Mouse (Mus musculus): ENCODE measurements around the gene Rap2a. TPM values are rescaled to one million over a fixed set of nuclear protein-coding genes. Genes with fewer than 3 reads are reported as not detected.

The Rap2a gene
- polyA plus RNA-seq, 1 experiment from 2014 or later: 5.5 TPM

- no peak overlapping the region for H3K4me2 ChIP-seq (ENCODE audit: low read depth, low read length)
- peaks cover 7% of the 10 kb centered on the region; the same call in 1 of the 2 replicates for H3K4me1 ChIP-seq (ENCODE audit: control insufficient read depth, insufficient read depth, low read length)
- no peak for ATAC-seq
- no peak overlapping the region for H3K27ac ChIP-seq (ENCODE audit: low read length)
- 90% methylated on average over 5 of the region's 5 CpGs for WGBS
- H3K27me3 ChIP-seq (replicated peaks; ENCODE audit: control insufficient read depth, insufficient read depth, low read length): no peaks in the 10 kb centered on the region
- H3K9ac ChIP-seq (ENCODE audit: low read depth, low read length): no peak overlapping the region
- no peaks in the 10 kb centered on the region for H3K9me3 ChIP-seq (ENCODE audit: control insufficient read depth, low read length)
- no peaks in the 10 kb centered on the region for H3K36me3 ChIP-seq (ENCODE audit: control insufficient read depth, insufficient read depth, low read length)
- no peak overlapping the region for H3K4me3 ChIP-seq (ENCODE audit: low read length)
Measured at GRCm38 (mm10) chr14:120484561-120484960, 6.3 kb downstream of the Rap2a start.

GRCm38 (mm10) chr14:120496284-120496683, 18.0 kb downstream of the Rap2a start:
- no peaks in the 10 kb centered on the region for H3K9me3 ChIP-seq (ENCODE audit: control insufficient read depth, low read length)
- H3K9ac ChIP-seq (ENCODE audit: low read depth, low read length): no peak overlapping the region
- H3K27ac ChIP-seq (ENCODE audit: low read length): no peak overlapping the region
- peaks cover 11% of the 10 kb centered on the region; the same call in 1 of the 2 replicates for H3K4me1 ChIP-seq (ENCODE audit: control insufficient read depth, insufficient read depth, low read length)
- no peaks in the 10 kb centered on the region for H3K36me3 ChIP-seq (ENCODE audit: control insufficient read depth, insufficient read depth, low read length)
- peak; percentile 50 for ATAC-seq
- H3K4me3 ChIP-seq (ENCODE audit: low read length): no peak overlapping the region
- H3K4me2 ChIP-seq (ENCODE audit: low read depth, low read length): no peak overlapping the region
- 34% methylated on average over 5 of the region's 5 CpGs for WGBS
- no peaks in the 10 kb centered on the region for H3K27me3 ChIP-seq (replicated peaks; ENCODE audit: control insufficient read depth, insufficient read depth, low read length)

GRCm38 (mm10) chr14:120496827-120497226, 18.6 kb downstream of the Rap2a start:
- Histone ChIP-seq H3K4me3 (ENCODE audit: low read length) (no peak overlapping the region), H3K4me2 (ENCODE audit: low read depth, low read length) (no peak overlapping the region), H3K27ac (ENCODE audit: low read length) (no peak overlapping the region), H3K9ac (ENCODE audit: low read depth, low read length) (no peak overlapping the region), H3K27me3 (replicated peaks; ENCODE audit: control insufficient read depth, insufficient read depth, low read length) (no peaks in the 10 kb centered on the region), H3K9me3 (ENCODE audit: control insufficient read depth, low read length) (no peaks in the 10 kb centered on the region), H3K36me3 (ENCODE audit: control insufficient read depth, insufficient read depth, low read length) (no peaks in the 10 kb centered on the region), H3K4me1 (ENCODE audit: control insufficient read depth, insufficient read depth, low read length) (peaks cover 11% of the 10 kb centered on the region; the same call in 1 of the 2 replicates)
- no peak for ATAC-seq
- WGBS: 73% methylated on average over 5 of the region's 5 CpGs

GRCm38 (mm10) chr14:120499096-120499495, 20.9 kb downstream of the Rap2a start:
- Histone ChIP-seq H3K27me3 (replicated peaks; ENCODE audit: control insufficient read depth, insufficient read depth, low read length) (no peaks in the 10 kb centered on the region), H3K4me2 (ENCODE audit: low read depth, low read length) (no peak overlapping the region), H3K4me1 (ENCODE audit: control insufficient read depth, insufficient read depth, low read length) (peaks cover 11% of the 10 kb centered on the region; the same call in 1 of the 2 replicates), H3K36me3 (ENCODE audit: control insufficient read depth, insufficient read depth, low read length) (0 out of 2 replicates have a peak, but pooled peaks cover 6% of the 10 kb centered on the region), H3K4me3 (ENCODE audit: low read length) (no peak overlapping the region), H3K27ac (ENCODE audit: low read length) (no peak overlapping the region), H3K9ac (ENCODE audit: low read depth, low read length) (no peak overlapping the region), H3K9me3 (ENCODE audit: control insufficient read depth, low read length) (no peaks in the 10 kb centered on the region)
- 90% methylated on average over 10 of the region's 10 CpGs for WGBS
- ATAC-seq: no peak

- Histone ChIP-seq H3K36me3 (ENCODE audit: control insufficient read depth, insufficient read depth, low read length) (0 out of 2 replicates have a peak, but pooled peaks cover 6% of the 10 kb centered on the region), H3K4me1 (ENCODE audit: control insufficient read depth, insufficient read depth, low read length) (peaks cover 11% of the 10 kb centered on the region; the same call in 1 of the 2 replicates), H3K9ac (ENCODE audit: low read depth, low read length) (no peak overlapping the region), H3K27me3 (replicated peaks; ENCODE audit: control insufficient read depth, insufficient read depth, low read length) (no peaks in the 10 kb centered on the region), H3K27ac (ENCODE audit: low read length) (no peak overlapping the region), H3K4me3 (ENCODE audit: low read length) (no peak overlapping the region), H3K9me3 (ENCODE audit: control insufficient read depth, low read length) (no peaks in the 10 kb centered on the region), H3K4me2 (ENCODE audit: low read depth, low read length) (no peak overlapping the region)
- no peak for ATAC-seq
- 83% methylated on average over 6 of the region's 6 CpGs for WGBS
Measured at GRCm38 (mm10) chr14:120499601-120500000, 21.4 kb downstream of the Rap2a start.

- no peak overlapping the region for H3K4me2 ChIP-seq (ENCODE audit: low read depth, low read length)
- WGBS: 83% methylated on average over 12 of the region's 12 CpGs
- no peak overlapping the region for H3K4me3 ChIP-seq (ENCODE audit: low read length)
- no peaks in the 10 kb centered on the region for H3K27me3 ChIP-seq (replicated peaks; ENCODE audit: control insufficient read depth, insufficient read depth, low read length)
- ATAC-seq: no peak
- 0 out of 2 replicates have a peak, but pooled peaks cover 6% of the 10 kb centered on the region for H3K36me3 ChIP-seq (ENCODE audit: control insufficient read depth, insufficient read depth, low read length)
- no peak overlapping the region for H3K27ac ChIP-seq (ENCODE audit: low read length)
- H3K9me3 ChIP-seq (ENCODE audit: control insufficient read depth, low read length): no peaks in the 10 kb centered on the region
- peaks cover 11% of the 10 kb centered on the region; the same call in 1 of the 2 replicates for H3K4me1 ChIP-seq (ENCODE audit: control insufficient read depth, insufficient read depth, low read length)
- no peak overlapping the region for H3K9ac ChIP-seq (ENCODE audit: low read depth, low read length)
Measured at GRCm38 (mm10) chr14:120500021-120500560, 21.8 kb downstream of the Rap2a start.

- H3K9ac ChIP-seq (ENCODE audit: low read depth, low read length): no peak overlapping the region
- H3K27me3 ChIP-seq (replicated peaks; ENCODE audit: control insufficient read depth, insufficient read depth, low read length): no peaks in the 10 kb centered on the region
- no peak for ATAC-seq
- 90% methylated on average over 5 of the region's 5 CpGs for WGBS
- no peaks in the 10 kb centered on the region for H3K9me3 ChIP-seq (ENCODE audit: control insufficient read depth, low read length)
- no peak overlapping the region for H3K27ac ChIP-seq (ENCODE audit: low read length)
- H3K4me3 ChIP-seq (ENCODE audit: low read length): no peak overlapping the region
- 0 out of 2 replicates have a peak, but pooled peaks cover 6% of the 10 kb centered on the region for H3K36me3 ChIP-seq (ENCODE audit: control insufficient read depth, insufficient read depth, low read length)
- no peak overlapping the region for H3K4me2 ChIP-seq (ENCODE audit: low read depth, low read length)
- peaks cover 11% of the 10 kb centered on the region; the same call in 1 of the 2 replicates for H3K4me1 ChIP-seq (ENCODE audit: control insufficient read depth, insufficient read depth, low read length)
Measured at GRCm38 (mm10) chr14:120500791-120501190, 22.5 kb downstream of the Rap2a start.

GRCm38 (mm10) chr14:120503641-120504040, 25.4 kb downstream of the Rap2a start:
- Histone ChIP-seq H3K27ac (ENCODE audit: low read length) (no peak overlapping the region), H3K27me3 (replicated peaks; ENCODE audit: control insufficient read depth, insufficient read depth, low read length) (no peaks in the 10 kb centered on the region), H3K4me2 (ENCODE audit: low read depth, low read length) (no peak overlapping the region), H3K36me3 (ENCODE audit: control insufficient read depth, insufficient read depth, low read length) (peaks cover 9% of the 10 kb centered on the region; the same call in 1 of the 2 replicates), H3K4me1 (ENCODE audit: control insufficient read depth, insufficient read depth, low read length) (no peaks in the 10 kb centered on the region), H3K9me3 (ENCODE audit: control insufficient read depth, low read length) (no peaks in the 10 kb centered on the region), H3K9ac (ENCODE audit: low read depth, low read length) (no peak overlapping the region), H3K4me3 (ENCODE audit: low read length) (no peak overlapping the region)
- 95% methylated on average over 12 of the region's 12 CpGs for WGBS
- no peak for ATAC-seq

GRCm38 (mm10) chr14:120504423-120504822, 26.2 kb downstream of the Rap2a start:
- Histone ChIP-seq H3K4me2 (ENCODE audit: low read depth, low read length) (no peak overlapping the region), H3K4me1 (ENCODE audit: control insufficient read depth, insufficient read depth, low read length) (no peaks in the 10 kb centered on the region), H3K9ac (ENCODE audit: low read depth, low read length) (no peak overlapping the region), H3K27me3 (replicated peaks; ENCODE audit: control insufficient read depth, insufficient read depth, low read length) (no peaks in the 10 kb centered on the region), H3K27ac (ENCODE audit: low read length) (no peak overlapping the region), H3K4me3 (ENCODE audit: low read length) (no peak overlapping the region), H3K9me3 (ENCODE audit: control insufficient read depth, low read length) (no peaks in the 10 kb centered on the region), H3K36me3 (ENCODE audit: control insufficient read depth, insufficient read depth, low read length) (peaks cover 9% of the 10 kb centered on the region; the same call in 1 of the 2 replicates)
- ATAC-seq: no peak
- 87% methylated on average over 12 of the region's 12 CpGs for WGBS

Data from intestine, embryonic 16.5 days (tissue).